Mouse (Mus musculus): ENCODE data around the gene Klk6.

Klk6 gene

DNA sequence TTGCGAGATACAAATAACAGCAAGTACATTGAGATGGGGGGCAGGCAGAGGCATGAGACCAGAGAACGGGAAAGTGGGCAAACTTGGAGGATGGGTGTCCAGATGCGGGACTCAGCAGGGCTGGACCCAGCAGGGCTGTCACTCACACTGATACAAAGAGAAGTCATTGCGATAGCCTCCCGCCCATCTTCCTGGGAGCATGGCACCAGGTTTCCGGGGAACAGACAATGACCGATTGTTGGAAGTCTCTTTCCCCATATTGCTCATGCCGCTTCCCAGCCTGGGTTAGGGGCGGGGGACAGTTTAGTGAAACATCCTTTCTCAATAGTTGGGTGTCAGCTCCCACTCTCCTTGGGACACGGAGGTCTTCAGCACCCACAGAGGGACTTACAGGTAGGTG lies at the start of gene Klk6:
Gene Klk6, plus strand, starts transcription at position 301 of the 400 bp plus-strand sequence.
- no peak for DNase-seq (ENCODE audit: low spot score in 2 of 2)

DNA sequence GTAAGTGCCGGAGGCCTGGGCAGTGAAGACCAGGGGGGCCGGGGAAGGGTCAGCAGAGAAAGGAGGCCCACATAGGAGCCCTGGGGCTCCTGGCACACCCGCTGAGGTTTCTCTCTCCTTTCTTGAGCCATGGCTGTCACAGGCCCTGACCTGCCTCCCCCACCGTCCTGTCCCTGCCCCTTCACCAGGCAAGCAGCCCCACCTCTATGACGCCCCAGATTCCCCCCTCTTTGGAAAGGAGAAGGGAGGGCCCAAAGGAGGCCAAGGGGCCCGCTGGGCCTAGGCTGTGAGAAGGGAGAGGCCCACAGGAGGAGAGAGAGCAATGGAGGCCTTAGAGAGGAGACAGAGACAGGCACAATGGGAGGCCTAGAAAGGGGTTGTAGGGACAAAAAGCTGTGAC lies 49.5 kb upstream of the Klk6 start:
- no peak for DNase-seq (ENCODE audit: low spot score in 2 of 2)

DNA sequence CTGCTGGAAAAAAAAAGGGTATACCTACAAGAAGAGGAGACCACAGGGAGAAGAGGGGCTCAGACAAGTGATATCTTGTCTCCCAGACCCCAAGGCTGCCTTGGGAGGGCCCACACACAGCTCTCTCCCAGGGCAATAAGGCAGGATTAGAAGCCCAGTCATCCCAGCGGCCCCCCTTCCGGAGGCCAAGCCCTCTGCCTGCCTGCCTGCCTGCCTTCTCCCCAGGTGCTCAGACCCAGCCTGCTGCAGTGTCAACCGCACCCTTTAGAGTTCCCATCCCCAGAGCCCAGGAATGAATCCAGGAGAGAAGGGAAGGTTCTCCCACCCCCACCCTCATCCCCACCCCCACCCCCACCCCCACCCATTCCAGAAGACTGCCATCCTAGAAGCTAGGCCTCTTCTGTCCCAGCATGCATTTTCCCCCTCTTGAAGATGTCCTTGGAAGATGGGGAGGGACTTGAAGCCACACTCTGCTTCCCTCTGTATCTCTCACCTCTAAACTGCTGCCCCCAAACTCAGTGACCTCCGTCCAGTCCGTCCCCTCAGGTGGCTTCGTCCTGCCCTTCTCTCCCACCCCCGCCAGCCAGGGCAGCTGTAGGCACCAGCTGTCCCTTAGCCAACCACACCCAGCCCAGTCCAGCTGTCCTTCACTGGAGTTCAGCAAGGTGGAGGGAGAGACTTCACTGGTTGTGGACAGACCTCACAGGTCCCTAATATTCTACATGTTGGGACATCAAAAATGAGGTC lies 48.8 kb upstream of the Klk6 start:
- DNase-seq (ENCODE audit: low spot score in 2 of 2) = no peak

DNA sequence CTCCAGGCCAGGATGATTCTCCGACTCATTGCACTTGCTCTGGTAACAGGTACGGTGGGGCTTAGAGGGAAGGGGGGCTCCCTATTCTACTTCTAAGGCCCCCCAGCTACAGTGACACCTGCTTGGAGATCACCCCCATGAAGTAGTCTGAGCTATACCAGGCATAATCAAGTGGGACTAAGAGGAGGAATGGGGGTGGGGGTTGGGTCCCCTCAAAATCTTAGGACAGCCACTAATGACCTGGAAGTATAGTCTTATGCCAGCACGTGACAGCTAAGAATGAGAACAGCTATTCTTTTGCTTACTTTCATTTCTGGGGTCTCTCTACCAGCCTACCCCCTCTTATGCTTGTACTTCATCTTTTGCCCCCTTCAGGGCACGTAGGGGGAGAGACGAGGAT lies 47.8 kb upstream of the Klk6 start:
- DNase-seq (ENCODE audit: low spot score in 2 of 2) = no peak

DNA sequence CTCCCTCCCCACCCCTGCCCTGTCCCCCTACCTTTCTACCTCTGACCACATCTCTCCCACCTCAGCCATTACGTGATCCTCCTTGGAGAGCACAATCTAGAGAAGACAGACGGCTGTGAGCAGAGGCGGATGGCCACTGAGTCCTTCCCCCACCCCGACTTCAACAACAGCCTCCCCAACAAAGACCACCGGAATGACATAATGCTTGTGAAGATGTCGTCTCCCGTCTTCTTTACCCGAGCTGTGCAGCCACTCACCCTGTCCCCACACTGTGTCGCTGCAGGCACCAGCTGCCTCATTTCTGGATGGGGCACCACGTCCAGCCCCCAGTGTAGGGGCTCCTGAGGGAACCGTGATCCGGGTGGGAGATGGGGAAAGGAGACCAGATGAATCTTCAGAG lies 46.9 kb upstream of the Klk6 start:
- no peak for DNase-seq (ENCODE audit: low spot score in 2 of 2)

DNA sequence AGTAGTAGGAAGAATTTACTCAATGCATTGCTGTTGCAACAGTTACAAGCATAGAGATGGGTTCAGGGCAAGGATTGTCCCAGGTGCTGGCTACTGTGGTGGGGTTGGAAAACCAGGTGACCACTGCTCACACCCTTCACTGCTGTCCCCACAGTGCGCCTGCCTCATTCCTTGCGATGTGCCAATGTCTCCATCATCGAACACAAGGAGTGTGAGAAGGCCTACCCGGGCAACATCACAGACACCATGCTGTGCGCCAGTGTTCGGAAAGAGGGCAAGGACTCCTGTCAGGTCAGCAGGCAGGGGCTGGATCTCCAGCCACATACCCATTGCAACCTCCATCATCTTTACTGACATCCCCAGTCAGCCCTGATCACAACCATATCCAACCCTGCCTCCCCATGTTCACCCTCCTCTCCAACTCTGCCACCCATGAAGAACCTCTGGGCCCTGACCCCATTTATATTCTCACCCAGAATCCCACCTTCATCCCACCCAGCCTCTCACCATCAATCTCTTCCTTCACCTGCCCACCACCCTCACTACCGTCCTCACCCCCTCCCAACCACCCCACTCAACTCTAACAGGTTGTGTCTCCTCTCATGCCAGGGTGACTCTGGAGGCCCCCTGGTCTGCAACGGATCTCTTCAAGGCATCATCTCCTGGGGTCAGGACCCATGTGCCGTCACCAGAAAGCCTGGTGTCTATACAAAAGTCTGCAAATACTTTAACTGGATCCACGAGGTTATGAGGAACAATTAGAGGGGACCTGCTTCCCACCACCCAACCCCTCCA lies 45.9 kb upstream of the Klk6 start:
- DNase-seq (ENCODE audit: low spot score in 2 of 2) = no peak

DNA sequence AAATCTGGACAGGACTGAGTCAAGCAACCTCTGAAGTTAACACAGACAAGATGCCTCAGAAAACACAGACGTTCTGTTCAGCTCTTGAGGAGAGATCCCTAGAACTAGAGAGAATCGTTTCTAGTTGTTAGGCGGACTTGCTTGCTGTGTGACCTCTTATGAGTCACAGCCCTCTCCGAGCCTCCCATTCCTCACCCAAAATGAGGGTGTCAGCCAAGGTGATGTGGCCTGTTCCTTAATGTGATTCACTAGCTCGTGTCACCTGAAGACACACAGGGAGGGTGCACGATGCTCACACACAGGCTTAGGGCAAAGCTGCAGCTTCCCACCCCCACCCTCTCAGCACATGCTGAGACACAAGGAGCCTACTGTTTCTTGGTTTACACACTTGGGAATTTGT lies 44.1 kb upstream of the Klk6 start:
- no peak for DNase-seq (ENCODE audit: low spot score in 2 of 2)

DNA sequence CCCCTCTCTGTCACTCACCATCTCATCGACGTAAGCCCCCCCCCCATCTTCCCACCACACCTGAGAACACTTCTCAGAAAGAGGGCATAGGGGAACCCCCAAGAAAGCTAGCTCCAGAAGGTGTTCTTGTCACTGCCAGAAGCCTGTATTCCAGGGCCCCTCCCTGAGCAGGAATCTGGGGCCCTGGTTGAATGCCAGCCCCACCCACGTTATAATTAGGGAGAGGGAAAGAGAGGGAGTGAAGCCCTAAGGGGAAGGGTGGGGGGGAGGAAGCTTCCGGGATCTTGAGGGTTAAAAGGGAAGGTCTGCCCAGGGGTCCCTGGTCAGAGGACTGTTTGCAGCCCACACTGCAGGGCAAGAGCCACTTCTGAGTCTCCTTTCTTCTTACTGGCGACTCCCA lies 43.6 kb upstream of the Klk6 start, which contains the start of gene Klk10:
Gene Klk10, plus strand, starts transcription at position 290 of the 400 bp plus-strand sequence.
- no peak for DNase-seq (ENCODE audit: low spot score in 2 of 2)

DNA sequence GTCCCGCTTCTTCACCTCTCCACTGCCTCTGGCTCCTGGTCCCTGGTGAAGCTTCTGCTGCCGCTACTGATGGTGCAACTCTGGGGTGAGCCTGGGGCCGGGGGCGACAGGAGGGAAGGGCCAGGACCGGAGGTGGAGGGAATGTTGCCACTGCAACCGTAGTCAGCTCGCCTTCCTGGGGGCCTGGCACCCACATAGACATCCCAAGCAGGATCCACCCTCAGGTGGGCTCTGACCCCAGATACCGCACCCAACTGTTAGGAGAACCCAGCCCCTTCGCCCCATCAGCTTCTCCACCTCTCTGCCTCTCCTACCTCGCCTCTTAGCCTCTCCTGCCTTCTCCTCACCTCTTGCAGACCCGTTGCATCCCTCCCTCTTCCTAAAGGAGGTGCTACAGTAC lies 42.8 kb upstream of the Klk6 start:
- DNase-seq (ENCODE audit: low spot score in 2 of 2) = no peak

DNA sequence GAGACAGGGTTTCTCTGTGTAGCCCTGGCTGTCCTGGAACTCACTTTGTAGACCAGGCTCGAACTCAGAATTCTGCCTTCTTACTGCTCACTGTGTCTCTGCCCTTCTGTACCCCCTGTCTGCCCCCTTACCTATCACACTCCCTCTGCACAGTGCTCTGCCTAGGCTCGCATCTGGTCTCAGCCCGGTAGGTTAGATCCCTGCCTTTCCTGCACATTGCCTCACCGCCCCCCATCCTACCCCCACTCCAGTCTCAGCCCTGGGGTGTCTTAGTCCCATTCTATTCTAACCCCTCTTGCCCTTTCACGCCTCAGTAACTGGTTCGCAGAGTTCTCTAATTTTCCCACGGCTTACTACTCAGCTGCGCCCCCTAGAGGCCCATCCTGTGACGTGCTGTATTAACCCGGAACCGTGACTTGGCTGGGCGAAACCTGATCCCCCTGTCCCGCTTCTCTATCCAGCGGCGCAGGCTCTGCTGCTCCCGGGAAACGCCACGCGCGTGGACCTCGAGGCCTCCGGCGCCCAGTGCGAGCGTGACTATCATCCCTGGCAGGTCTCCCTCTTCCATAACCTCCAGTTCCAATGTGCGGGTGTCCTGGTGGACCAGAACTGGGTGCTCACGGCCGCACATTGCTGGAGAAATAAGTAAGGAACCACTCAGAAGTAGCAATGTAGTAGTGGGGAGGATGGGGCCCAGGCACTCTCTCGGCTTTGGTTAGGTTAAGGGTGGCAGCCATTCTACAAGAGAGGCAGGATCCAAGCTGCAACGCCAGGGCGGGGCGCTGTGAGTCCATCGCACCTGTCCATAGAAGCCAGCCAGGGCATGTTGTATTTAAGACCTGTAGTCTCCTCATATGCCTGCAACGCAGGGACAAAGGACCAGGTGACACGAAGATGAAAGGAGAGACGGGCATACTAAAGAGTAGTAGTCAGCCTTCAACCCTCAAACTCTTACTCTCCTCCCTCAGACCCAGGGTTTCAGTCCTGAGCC lies 41.7 kb upstream of the Klk6 start:
- DNase-seq (ENCODE audit: low spot score in 2 of 2) = peak; percentile 67 to 83

DNA sequence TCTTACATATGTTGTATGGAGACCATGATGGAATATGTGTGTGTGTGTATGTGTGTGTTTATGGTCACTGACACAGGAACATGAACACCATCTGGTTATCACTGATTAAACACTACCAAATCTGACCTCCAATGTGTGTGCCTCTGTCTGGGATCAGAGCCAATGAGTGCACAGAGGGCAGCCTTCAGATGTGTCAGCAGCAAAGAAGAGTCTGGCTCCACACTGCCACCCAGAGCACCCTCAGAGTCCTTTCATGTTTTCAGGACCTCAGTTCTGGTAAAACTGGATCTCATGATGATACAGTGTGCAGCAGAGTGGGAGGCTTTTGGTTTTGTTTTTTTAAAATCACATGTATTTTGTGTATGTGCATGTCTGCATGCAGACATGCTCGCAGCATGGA lies 39.0 kb upstream of the Klk6 start:
- DNase-seq (ENCODE audit: low spot score in 2 of 2) = no peak

DNA sequence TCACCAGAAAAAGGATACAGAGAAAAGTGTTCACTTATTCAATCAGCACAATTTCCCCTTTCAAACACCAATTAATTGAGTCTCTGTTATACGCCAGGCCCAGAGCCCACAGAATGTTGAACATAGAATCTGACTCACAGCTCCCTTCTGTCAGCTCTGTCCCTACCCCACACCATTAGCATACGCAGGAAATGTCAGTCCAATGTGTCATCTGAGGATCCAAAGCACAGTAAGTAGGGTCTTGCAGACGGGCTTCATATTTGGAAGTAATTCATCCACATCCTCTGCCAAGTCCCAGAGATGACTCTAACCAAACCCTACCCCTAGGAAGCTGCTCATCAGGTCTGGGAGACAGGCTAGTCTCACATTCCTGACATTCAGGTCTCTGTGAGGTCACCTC lies 36.2 kb upstream of the Klk6 start:
- no peak for DNase-seq (ENCODE audit: low spot score in 2 of 2)

DNA sequence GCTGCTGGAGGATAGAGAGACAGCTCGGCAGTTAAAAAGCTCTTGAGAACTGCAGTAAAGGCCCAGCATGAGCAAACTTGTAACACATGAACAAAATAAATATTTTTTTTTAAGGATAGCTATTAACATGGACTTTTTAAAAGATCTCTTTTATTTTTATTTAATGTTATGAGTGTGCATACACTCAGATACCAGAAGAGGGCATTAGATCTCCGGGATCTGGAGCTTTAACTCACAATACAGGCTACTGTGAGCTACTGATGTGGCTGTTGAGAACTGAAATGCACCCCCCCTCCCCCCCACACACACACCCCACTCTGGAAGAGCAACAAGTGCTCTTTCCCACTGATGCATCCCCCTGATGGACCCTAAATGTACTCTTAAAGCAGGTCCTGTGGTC lies 35.0 kb upstream of the Klk6 start:
- DNase-seq (ENCODE audit: low spot score in 2 of 2) = no peak

DNA sequence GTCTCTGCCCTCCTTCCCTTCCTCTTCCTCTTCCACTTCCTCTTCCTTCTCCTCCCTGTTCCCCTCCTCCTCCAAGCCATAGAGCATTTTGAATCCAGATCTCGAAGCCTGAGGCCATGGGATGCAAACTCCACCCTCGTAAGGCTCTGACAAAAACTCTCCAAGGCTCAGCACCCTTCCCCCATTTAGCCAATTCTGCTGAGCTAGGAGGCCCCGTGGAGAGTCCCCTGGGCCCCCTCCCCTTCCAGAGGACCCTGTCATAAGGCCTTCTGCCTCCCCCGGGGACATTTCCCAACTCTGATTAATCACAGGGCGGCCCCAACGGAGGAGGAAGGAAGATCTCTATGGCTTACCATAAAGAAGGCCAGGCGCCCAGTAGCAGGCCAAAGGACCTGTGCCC lies 32.7 kb upstream of the Klk6 start, which contains the start of gene Klk9:
Gene Klk9, plus strand, starts transcription at position 301 of the 400 bp plus-strand sequence.
- no peak for DNase-seq (ENCODE audit: low spot score in 2 of 2)

DNA sequence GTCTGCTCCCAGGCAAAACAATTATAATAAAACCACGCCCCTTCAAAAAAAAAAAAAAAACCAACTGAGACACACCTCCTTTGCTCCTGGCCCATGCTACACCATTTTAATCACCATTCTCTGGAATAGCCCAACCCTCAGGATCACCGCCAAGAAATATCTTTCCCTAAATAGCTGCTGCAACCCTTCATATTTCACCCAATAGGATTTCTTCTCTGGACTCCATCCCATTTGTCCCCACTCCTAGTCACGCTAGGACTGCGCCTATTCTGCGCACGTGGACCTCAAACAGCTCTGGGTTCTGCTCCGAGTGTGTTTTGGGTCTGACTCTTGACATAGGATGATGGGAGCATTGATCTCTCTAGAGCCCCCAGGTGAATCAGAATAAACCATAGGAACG lies 27.9 kb upstream of the Klk6 start:
- no peak for DNase-seq (ENCODE audit: low spot score in 2 of 2)

DNA sequence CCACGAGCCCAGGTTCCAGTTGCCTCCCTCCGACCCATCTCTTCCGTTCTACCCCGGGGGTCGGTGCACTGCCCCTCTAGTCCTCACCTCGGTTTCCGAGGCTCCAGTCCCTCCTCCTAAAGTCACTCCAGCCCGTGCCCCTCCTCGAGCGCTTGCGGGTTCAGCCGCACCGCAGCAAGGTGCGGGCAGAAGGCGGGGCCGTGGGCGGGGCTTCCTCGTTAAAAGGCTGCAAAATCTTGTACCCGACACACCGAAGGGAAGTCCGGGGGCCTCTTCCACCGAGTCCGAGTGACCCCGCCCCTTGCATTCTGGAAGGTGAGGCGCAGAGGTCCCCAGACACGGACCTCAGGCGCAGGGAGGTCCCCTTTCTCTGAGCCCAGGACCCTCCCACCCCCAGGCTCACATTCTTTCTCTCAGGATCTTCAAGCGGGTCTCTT lies 26.9 kb upstream of the Klk6 start, which contains the start of gene Klk8:
Gene Klk8, plus strand, starts transcription at position 245 of the 437 bp plus-strand sequence.
- peak in 1 of 2 experiments; percentile 58 for DNase-seq (ENCODE audit: low spot score in 2 of 2)

DNA sequence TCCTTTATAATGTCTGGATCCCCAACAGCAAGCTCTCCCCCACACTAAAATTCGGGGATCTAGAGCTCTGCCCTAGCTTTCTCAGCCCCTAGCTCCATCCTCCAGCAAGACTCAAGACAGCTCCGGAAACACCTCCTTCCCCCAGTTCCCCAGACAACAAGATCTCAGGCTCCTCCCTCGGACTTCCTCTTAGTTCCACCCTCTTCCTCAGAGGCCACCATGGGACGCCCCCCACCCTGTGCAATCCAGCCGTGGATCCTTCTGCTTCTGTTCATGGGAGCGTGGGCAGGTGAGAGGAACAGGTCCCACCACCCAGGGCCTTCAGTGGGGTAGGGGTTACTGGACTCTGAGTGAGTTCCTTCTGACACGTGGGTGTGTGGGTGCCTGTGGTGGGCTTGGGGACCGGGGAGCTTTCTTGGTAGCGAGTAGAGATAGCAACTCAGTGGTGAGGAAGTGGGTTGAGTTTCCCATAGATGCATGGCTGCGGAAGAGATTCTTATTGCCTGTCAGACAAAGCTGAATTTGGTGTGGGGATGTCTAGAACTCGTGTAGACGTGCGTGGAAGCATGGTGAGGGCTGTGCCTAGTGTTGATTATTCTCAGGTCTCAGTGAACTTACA lies 26.3 kb upstream of the Klk6 start:
- DNase-seq (ENCODE audit: low spot score in 2 of 2) = no peak

DNA sequence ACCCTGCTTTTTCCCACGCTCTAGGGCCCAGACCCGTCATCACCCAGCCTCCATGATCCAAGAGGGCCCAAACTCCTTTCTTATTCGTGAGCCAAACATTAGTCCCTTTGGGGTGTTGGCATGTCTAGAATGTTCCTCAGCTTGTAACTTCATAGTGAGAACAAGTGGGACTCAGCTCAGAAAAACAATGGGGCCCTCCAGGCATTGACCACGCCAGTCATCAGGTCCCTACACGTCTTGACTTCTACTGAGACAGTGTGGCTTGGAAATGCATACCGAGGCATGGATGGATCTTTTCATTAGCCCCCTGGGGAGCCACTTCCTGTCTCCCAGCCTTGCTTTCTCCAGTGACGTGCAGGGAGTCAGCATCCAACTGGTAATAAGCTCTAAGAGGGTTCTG lies 24.4 kb upstream of the Klk6 start:
- DNase-seq (ENCODE audit: low spot score in 2 of 2) = no peak

DNA sequence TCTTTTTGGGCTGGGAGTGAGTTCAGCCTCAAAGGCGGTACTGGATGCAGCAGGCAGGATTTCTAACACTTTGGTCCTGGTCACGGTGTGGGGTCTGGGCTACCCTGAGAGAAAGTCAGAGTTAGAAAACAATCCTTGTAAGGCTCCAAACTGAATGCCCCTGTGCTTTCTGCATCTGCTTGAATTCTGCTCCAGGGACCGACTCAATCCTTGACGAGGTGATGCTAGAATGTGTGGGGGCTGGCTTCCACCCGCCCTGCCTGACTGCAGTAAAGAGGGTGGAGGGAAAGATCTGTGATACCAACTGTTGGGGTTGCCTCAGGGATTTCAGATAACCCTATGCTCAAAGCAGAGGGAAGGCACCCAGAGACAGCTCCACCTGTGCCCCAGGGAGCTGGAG lies 13.3 kb upstream of the Klk6 start, which contains the start of gene Klk7:
Gene Klk7, plus strand, starts transcription at position 301 of the 400 bp plus-strand sequence.
- DNase-seq (ENCODE audit: low spot score in 2 of 2) = no peak

DNA sequence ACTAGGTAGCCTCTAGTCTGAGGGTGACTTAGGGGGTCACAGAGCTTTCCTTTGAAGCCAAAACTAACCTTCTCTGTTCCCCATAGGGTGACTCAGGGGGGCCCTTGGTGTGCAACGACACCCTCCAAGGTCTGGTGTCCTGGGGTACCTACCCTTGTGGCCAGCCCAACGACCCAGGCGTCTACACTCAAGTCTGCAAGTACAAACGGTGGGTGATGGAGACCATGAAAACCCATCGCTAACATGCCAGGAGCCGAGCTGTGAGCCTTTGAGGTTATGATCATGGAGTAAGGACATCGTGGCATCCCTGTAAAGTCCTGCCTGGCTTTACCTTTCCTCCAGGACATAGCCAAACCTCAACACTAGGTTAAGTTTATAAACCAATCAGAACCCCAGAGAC lies 9.1 kb upstream of the Klk6 start:
- no peak for DNase-seq (ENCODE audit: low spot score in 2 of 2)

DNA sequence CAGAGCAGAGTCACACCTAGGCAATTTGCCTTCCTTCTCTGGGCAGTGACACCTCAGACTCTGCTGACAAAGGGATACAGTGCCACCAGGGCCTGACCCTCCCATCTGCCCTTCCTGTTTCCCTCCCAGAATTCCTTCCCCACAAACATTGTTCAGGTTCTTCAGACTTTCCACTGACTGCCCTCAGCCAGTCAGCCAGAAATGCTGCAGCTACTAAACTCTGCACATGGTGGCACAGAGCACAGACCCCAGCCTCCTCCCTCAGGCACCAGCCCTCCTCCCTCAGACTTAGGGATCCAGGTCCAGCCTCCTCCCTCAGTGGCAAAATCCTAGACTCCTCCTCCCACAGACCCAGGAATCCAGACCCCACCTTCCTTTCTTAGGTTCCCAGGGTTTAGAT lies 7.6 kb upstream of the Klk6 start:
- DNase-seq (ENCODE audit: low spot score in 2 of 2) = no peak

All from urinary bladder, adult 18-20 months (tissue).